Mouse (Mus musculus) kidney, postnatal 0 days (tissue): ENCODE data around the gene Ajm1. TPM values are rescaled to one million over a fixed set of nuclear protein-coding genes. Genes with fewer than 3 reads are reported as not detected.

Experiments used
- ATAC-seq: fragments of 200-750 bp; cut with Nextera tagmentation; replicated peaks from 2 replicates; pipeline ENCODE4 v1.8.0; 2017; ENCODE audit warnings: low read depth, moderate number of reproducible peaks, moderate TSS enrichment, moderate library complexity; ENCODE audit not compliant: low FRiP score
- DNase-seq: peaks from one replicate; pipeline ENCODE4 v3.0.0-alpha.2; 2016; ENCODE audit warnings: low spot score
- H3K27ac ChIP-seq: fragments of 300-500 bp; sonication (generic); 2 replicates; pipeline ENCODE4 v1.5.1; 2014; ENCODE audit warnings: mild to moderate bottlenecking
- H3K27me3 ChIP-seq: fragments of 300-500 bp; sonication (generic); 2 replicates; pipeline ENCODE4 v1.6.1; 2014; ENCODE audit warnings: low read length, mixed read lengths; ENCODE audit not compliant: insufficient read depth
- H3K36me3 ChIP-seq: fragments of 300-500 bp; sonication (generic); 2 replicates; pipeline ENCODE4 v1.6.1; 2014; ENCODE audit warnings: low read length, mixed read lengths; ENCODE audit not compliant: insufficient read depth
- H3K4me1 ChIP-seq: fragments of 300-500 bp; sonication (generic); replicated peaks from 2 replicates; pipeline ENCODE4 v1.6.1; 2014; ENCODE audit warnings: antibody characterized with exemption, low read length, mixed read lengths; ENCODE audit not compliant: insufficient read depth
- H3K4me2 ChIP-seq: fragments of 300-500 bp; sonication (generic); 2 replicates; pipeline ENCODE4 v1.6.1; 2014; ENCODE audit warnings: mild to moderate bottlenecking, low read length, moderate library complexity, mixed read lengths
- H3K4me3 ChIP-seq: fragments of 300-500 bp; sonication (generic); replicated peaks from 2 replicates; pipeline ENCODE4 v1.5.1; 2014; ENCODE audit warnings: low read depth, low read length
- H3K9ac ChIP-seq: fragments of 300-500 bp; sonication (generic); 2 replicates; pipeline ENCODE4 v1.6.1; 2014; ENCODE audit warnings: low read depth, low read length
- H3K9me3 ChIP-seq: fragments of 300-500 bp; sonication (generic); replicated peaks from 2 replicates; pipeline ENCODE4 v1.6.1; 2016; ENCODE audit warnings: low read length, inconsistent platforms, mixed read lengths
- CTCF ChIP-seq: IDR thresholded peaks from 2 replicates; pipeline ENCODE4 v1.5.1; 2016; ENCODE audit warnings: antibody characterized with exemption, low read depth, mild to moderate bottlenecking, moderate library complexity
- WGBS: fragments of 180-500 bp; shearing (Covaris S2); extraction: QIAGEN DNeasy Blood & Tissue Kit; methylation state at CpG from one replicate; pipeline ENCODE4 v1.1.7; 2014; 5-methylcytosine and 5-hydroxymethylcytosine counted together
- polyA plus RNA-seq: library from polyadenylated mRNA; unstranded; fragments of >200 nt; fragmentation: Nextera tagmentation; extraction: Ambion mirVana; gene quantifications from 2 replicates; pipeline ENCODE4 v1.2.1, GENCODE M21; 2015

The Ajm1 gene
- polyA plus RNA-seq, 1 experiment from 2014 or later, result 0.16 TPM

GRCm38 (mm10) chr2:25571221-25571620, 10.3 kb downstream of the Ajm1 start:
- H3K4me1 ChIP-seq, result peaks cover 17% of the 10 kb centered on the region
- no peak overlapping the region for H3K4me3 ChIP-seq
- TF ChIP-seq CTCF, result no peak
- no peaks in the 10 kb centered on the region for H3K9me3 ChIP-seq
- H3K27ac ChIP-seq, result no peak overlapping the region
- H3K36me3 ChIP-seq, result 0 out of 2 replicates have a peak, but pooled peaks cover 11% of the 10 kb centered on the region
- DNase-seq (no peak), ATAC-seq (no peak)
- H3K27me3 ChIP-seq, result 0 out of 2 replicates have a peak, but pooled peaks cover 2% of the 10 kb centered on the region
- no peak overlapping the region for H3K4me2 ChIP-seq
- H3K9ac ChIP-seq, result no peak overlapping the region
- 85% methylated on average over 4 of the region's 4 CpGs for WGBS

- Histone ChIP-seq H3K36me3 (peaks cover 26% of the 10 kb centered on the region; the same call in 1 of the 2 replicates), H3K27ac (no peak overlapping the region), H3K27me3 (no peaks in the 10 kb centered on the region), H3K9me3 (no peaks in the 10 kb centered on the region), H3K4me2 (no peak overlapping the region), H3K4me3 (no peak overlapping the region), H3K9ac (no peak overlapping the region), H3K4me1 (peaks cover 11% of the 10 kb centered on the region; the same call in 1 of the 2 replicates)
- ATAC-seq, result no peak
- 96% methylated on average over 3 of the region's 3 CpGs for WGBS
- no peak for TF ChIP-seq CTCF
- DNase-seq, result no peak
Observed at GRCm38 (mm10) chr2:25569323-25569722, 12.2 kb downstream of the Ajm1 start.

- Histone ChIP-seq H3K4me2 (no peak overlapping the region), H3K27ac (no peak overlapping the region), H3K36me3 (peaks cover 32% of the 10 kb centered on the region), H3K4me1 (peaks cover 6% of the 10 kb centered on the region; the same call in 1 of the 2 replicates), H3K4me3 (no peak overlapping the region), H3K27me3 (no peaks in the 10 kb centered on the region), H3K9ac (no peak overlapping the region), H3K9me3 (no peaks in the 10 kb centered on the region)
- ATAC-seq (peak; percentile 12), DNase-seq (no peak)
- TF ChIP-seq CTCF, result no peak
- 82% methylated on average over 6 of the region's 6 CpGs for WGBS
Observed at GRCm38 (mm10) chr2:25568473-25569019, 13.0 kb downstream of the Ajm1 start.

GRCm38 (mm10) chr2:25566558-25566957, 15.0 kb downstream of the Ajm1 start:
- no peaks in the 10 kb centered on the region for H3K27me3 ChIP-seq
- no peak for ATAC-seq

GRCm38 (mm10) chr2:25565741-25566140, 15.8 kb downstream of the Ajm1 start:
- WGBS, result 90% methylated on average over 8 of the region's 8 CpGs
- DNase-seq, result no peak
- no peaks in the 10 kb centered on the region for H3K4me1 ChIP-seq

More at GRCm38 (mm10) chr2:25566558-25566957, 15.0 kb downstream of the Ajm1 start:
- Histone ChIP-seq H3K9ac (no peak overlapping the region), H3K4me1 (no peaks in the 10 kb centered on the region), H3K4me2 (no peak overlapping the region), H3K9me3 (no peaks in the 10 kb centered on the region), H3K27ac (no peak overlapping the region), H3K36me3 (peaks cover 49% of the 10 kb centered on the region), H3K4me3 (no peak overlapping the region)
- 82% methylated on average over 6 of the region's 6 CpGs for WGBS
- TF ChIP-seq CTCF, result peak; percentile 54
- DNase-seq, result no peak

GRCm38 (mm10) chr2:25561946-25562345, 19.6 kb downstream of the Ajm1 start:
- H3K4me2 ChIP-seq, result no peak overlapping the region
- no peak for ATAC-seq
- no peak overlapping the region for H3K9ac ChIP-seq
- H3K36me3 ChIP-seq, result peaks cover 48% of the 10 kb centered on the region
- no peaks in the 10 kb centered on the region for H3K9me3 ChIP-seq
- H3K27me3 ChIP-seq, result no peaks in the 10 kb centered on the region
- peaks cover 10% of the 10 kb centered on the region for H3K4me1 ChIP-seq
- H3K4me3 ChIP-seq, result no peak overlapping the region
- H3K27ac ChIP-seq, result no peak overlapping the region
- TF ChIP-seq CTCF, result no peak
- DNase-seq, result no peak
- 60% methylated on average over 9 of the region's 9 CpGs for WGBS

More at GRCm38 (mm10) chr2:25565741-25566140, 15.8 kb downstream of the Ajm1 start:
- Histone ChIP-seq H3K9ac (no peak overlapping the region), H3K4me3 (no peak overlapping the region), H3K4me2 (no peak overlapping the region), H3K36me3 (peaks cover 57% of the 10 kb centered on the region), H3K9me3 (no peaks in the 10 kb centered on the region), H3K27ac (no peak overlapping the region), H3K27me3 (no peaks in the 10 kb centered on the region)
- TF ChIP-seq CTCF, result no peak
- no peak for ATAC-seq

GRCm38 (mm10) chr2:25560551-25560950, 21.0 kb downstream of the Ajm1 start:
- Histone ChIP-seq H3K36me3 (peaks cover 45% of the 10 kb centered on the region), H3K9me3 (no peaks in the 10 kb centered on the region), H3K27me3 (no peaks in the 10 kb centered on the region), H3K27ac (no peak overlapping the region), H3K4me1 (peaks cover 11% of the 10 kb centered on the region), H3K4me2 (no peak overlapping the region), H3K9ac (no peak overlapping the region), H3K4me3 (no peak overlapping the region)
- DNase-seq (no peak), ATAC-seq (no peak)
- no peak for TF ChIP-seq CTCF
- WGBS, result 72% methylated on average over 8 of the region's 8 CpGs
